Mouse (Mus musculus): ENCODE results near the gene Olfr1243. TPM values are rescaled to one million over a fixed set of nuclear protein-coding genes. Genes with fewer than 3 reads are reported as not detected.
"Not testable (repeated sequence)": the region's sequence is repeated elsewhere in the genome, so short reads cannot be mapped to it uniquely, and the experiment has no call there.

The Olfr1243 gene
- not detected in 2 replicates for polyA plus RNA-seq (2012; rRNA removed)

DNA sequence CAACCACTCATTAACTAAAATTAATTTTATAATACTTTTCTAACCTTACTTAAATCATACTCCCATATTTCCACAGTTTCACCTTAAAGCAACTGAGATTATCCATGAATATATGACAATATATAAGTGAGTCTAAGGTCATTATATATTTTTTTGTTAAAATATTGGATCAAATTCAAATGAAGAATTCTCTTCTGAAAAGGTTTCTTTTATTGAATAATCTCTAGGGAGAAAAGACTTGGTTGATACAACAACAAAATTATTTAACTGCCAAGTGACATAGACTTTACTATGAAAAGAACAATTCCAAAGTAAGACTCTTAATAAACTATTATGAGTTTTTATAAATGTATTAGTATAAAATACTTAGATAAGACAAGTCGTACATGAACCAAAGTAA is at the start of gene Olfr1243:
Gene Olfr1243 (minus strand): TSS at position 101 of the 400 bp plus-strand sequence.
- no peak for DNase-seq (ENCODE audit: low spot score)

DNA sequence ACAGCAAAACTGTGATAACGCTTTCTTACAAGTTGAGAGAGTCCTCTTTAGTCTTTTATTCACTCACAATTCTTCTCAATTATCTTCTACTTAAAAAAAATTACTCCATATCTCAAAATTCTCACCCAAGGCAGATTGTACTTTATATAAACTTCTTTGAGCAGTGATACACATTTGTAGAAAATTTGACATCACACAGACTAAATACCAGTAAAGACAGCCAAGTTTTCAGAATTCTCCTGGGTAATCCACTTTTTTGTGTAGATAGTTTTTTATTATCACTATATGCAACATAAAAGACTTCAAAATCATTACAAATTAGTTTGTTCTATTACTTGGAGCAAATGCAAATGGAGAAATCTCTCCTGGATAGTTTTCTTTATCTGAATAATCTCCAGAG is 47.1 kb upstream of the Olfr1243 start, which contains the start of gene Olfr1245:
Gene Olfr1245 (minus strand): TSS at position 101 of the 400 bp plus-strand sequence.
- no peak for DNase-seq (ENCODE audit: low spot score)

DNA sequence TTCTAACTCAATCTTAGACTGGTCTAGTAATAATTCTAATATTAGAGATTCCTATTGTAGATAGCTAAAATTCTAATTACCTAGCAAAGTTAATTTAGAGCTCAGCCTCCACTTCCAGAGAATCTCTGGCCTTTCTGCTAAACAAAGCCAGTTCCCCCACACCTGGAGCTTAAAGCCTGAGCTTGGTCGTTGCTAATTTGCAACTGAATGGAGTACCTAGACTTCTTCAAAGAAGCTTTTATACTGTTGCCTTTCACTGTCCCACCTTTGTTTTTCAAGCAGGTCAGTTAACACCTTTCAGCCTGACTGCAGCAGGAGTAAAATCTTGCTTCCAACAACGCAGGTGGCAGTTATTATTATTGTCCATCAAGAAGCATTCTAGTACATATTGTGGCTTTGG is 31.4 kb upstream of the Olfr1243 start:
- not testable (repeated sequence) for DNase-seq (ENCODE audit: low spot score)

DNA sequence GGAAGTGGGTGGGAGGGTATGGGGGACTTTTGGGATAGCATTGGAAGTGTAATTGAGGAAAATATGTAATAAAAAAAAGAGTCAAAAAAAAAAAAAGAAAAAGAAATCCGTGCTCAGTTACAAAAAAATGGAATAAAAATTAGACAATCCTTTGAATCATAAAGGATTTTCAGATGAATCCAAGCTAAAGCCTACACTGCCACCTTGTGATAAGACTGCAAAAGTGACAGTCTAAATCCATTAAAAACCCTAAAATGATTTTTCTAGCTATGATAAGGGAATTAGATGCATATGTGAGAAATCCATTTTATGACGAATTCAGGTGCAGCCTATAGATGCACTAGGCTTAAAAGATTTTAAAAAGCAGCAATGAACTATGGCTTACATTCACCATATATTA is 13.2 kb upstream of the Olfr1243 start:
- no peak for DNase-seq (ENCODE audit: low spot score)

DNA sequence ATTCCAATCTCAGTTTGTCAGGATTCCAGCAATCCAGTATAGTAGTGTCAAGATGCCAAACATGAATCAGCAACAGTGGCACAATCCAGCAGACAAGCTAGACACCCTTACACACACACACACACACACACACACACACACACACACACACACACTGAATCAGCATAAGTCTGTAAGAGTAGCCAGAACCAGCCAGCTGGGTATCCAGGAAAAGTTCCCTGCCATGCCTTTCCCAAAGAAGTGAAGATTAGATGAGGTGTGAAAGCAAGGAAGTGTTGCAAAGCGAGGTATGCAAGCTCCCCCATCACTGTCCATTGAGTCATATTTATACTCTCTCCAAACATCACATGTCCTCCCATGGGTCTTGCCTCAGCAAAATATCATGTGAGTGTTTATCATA is 8.6 kb upstream of the Olfr1243 start:
- no peak for DNase-seq (ENCODE audit: low spot score)

DNA sequence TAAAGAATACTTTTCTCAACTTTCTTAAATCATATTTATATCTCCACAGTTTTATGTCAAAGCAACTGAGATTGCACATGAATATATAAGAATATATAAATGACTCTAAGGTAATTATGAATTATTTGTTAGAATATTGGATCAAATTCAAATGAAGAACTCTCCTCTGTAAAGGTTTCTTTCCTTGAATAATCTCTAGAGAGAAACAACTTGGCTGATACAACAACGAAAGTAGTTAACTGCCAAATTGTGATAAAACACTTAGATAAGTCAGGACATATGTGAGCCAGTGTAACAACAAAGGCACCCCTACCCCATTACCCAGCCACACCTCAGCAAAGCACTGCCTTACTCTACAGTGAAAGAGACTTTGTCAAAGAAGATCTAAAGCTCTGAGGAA is 33.1 kb downstream of the Olfr1243 start, which contains the start of gene Olfr1242:
Gene Olfr1242 (minus strand): TSS at position 101 of the 400 bp plus-strand sequence.
- no peak for DNase-seq (ENCODE audit: low spot score)

DNA sequence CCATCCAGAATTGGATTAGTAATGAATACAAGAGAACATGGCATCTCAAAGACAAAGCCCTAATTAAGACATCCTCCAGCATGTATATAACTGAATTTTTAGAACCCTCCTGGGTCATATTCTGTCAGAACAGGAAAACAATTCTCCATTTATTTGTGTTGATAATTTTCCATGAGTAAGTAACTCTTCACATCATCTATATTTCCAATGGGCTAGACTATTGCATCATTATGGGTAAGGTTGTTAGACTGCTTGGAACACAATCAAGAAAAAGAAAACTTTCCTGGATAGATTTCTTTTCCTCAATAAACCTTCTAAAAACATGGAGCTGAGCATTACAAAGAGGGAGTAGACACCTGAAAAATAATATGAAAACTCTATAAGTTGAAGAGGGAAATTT is 44.3 kb downstream of the Olfr1243 start, which contains the start of gene Olfr1241:
Gene Olfr1241 (minus strand): TSS at position 101 of the 400 bp plus-strand sequence.
- no peak for DNase-seq (ENCODE audit: low spot score)

Other genes starting within 250 kb of the Olfr1243 start
- gene Olfr1229, start 243.5 kb downstream of the Olfr1243 start, polyA plus RNA-seq (2012; rRNA removed) = not detected in 2 replicates
- gene Olfr1230, start 234.2 kb downstream of the Olfr1243 start, polyA plus RNA-seq (2012; rRNA removed) = not detected in 2 replicates
- gene Olfr1231, start 224.4 kb downstream of the Olfr1243 start, polyA plus RNA-seq (2012; rRNA removed) = not detected in 2 replicates
- not detected in 2 replicates for gene Olfr1232, start 201.8 kb downstream of the Olfr1243 start, polyA plus RNA-seq (2012; rRNA removed)
- not detected in 2 replicates for gene Olfr1233, start 189.1 kb downstream of the Olfr1243 start, polyA plus RNA-seq (2012; rRNA removed)
- not detected in 2 replicates for gene Olfr1234, start 166.6 kb downstream of the Olfr1243 start, polyA plus RNA-seq (2012; rRNA removed)
- gene Olfr1238, start 121.8 kb downstream of the Olfr1243 start, polyA plus RNA-seq (2012; rRNA removed) = not detected in 2 replicates
- gene Olfr1239, start 111.1 kb downstream of the Olfr1243 start, polyA plus RNA-seq (2012; rRNA removed) = not detected in 2 replicates
- gene Olfr1240, start 88.5 kb downstream of the Olfr1243 start, polyA plus RNA-seq (2012; rRNA removed) = not detected in 2 replicates
- gene Olfr1241, start 44.4 kb downstream of the Olfr1243 start, polyA plus RNA-seq (2012; rRNA removed) = not detected in 2 replicates
- not detected in 2 replicates for gene Olfr1242, start 33.2 kb downstream of the Olfr1243 start, polyA plus RNA-seq (2012; rRNA removed)
- gene Olfr1245, start 47.0 kb upstream of the Olfr1243 start, polyA plus RNA-seq (2012; rRNA removed) = not detected in 2 replicates
- gene Olfr1246, start 61.7 kb upstream of the Olfr1243 start, polyA plus RNA-seq (2012; rRNA removed) = not detected in 2 replicates
- not detected in 2 replicates for gene Olfr1247, start 82.6 kb upstream of the Olfr1243 start, polyA plus RNA-seq (2012; rRNA removed)
- gene Olfr1248, start 86.8 kb upstream of the Olfr1243 start, polyA plus RNA-seq (2012; rRNA removed) = not detected in 2 replicates
- gene Olfr1249, start 103.5 kb upstream of the Olfr1243 start, polyA plus RNA-seq (2012; rRNA removed) = not detected in 2 replicates
- not detected in 2 replicates for gene Olfr1250, start 130.0 kb upstream of the Olfr1243 start, polyA plus RNA-seq (2012; rRNA removed)
- not detected in 2 replicates for gene Olfr1251, start 140.4 kb upstream of the Olfr1243 start, polyA plus RNA-seq (2012; rRNA removed)
- not detected in 2 replicates for gene Olfr1252, start 193.5 kb upstream of the Olfr1243 start, polyA plus RNA-seq (2012; rRNA removed)
- gene Olfr1253, start 225.6 kb upstream of the Olfr1243 start, polyA plus RNA-seq (2012; rRNA removed) = not detected in 2 replicates